Mouse (Mus musculus) heart, adult 2 months (tissue): ENCODE measurements at regions not wholly inside any gene's neighbourhood (a gene's known extent, or its start where the extent isn't known, plus 50 kb on each side); places are given as distances from the start of the nearest gene placed in this dataset.

Experiments used
- DNase-seq, 2 experiments: peaks; one replicate each; pipeline ENCODE4 v3.0.0; 2021
- H3K27ac ChIP-seq: fragments of 200-600 bp; 2 replicates; pipeline ENCODE4 v1.8.1; 2022
- H3K27me3 ChIP-seq: fragments of 200-500 bp; 2 replicates; pipeline ENCODE4 v1.6.1; 2012; ENCODE audit warnings: mild to moderate bottlenecking, low read length, inconsistent platforms, mixed read lengths; ENCODE audit not compliant: control insufficient read depth, insufficient read depth
- H3K36me3 ChIP-seq: fragments of 200-500 bp; 2 replicates; pipeline ENCODE4 v1.6.1; 2012; ENCODE audit warnings: low read length, inconsistent platforms; ENCODE audit not compliant: control insufficient read depth, insufficient read depth
- H3K4me1 ChIP-seq: fragments of 200-500 bp; 2 replicates; pipeline ENCODE4 v1.6.1; 2011; ENCODE audit warnings: low read length; ENCODE audit not compliant: control insufficient read depth, insufficient read depth
- H3K4me3 ChIP-seq: fragments of 200-600 bp; 2 replicates; pipeline ENCODE4 v1.8.1; 2022
- H3K79me2 ChIP-seq: fragments of 200-500 bp; replicated peaks from 2 replicates; pipeline ENCODE4 v1.6.1; 2012; ENCODE audit warnings: mild to moderate bottlenecking, inconsistent platforms, low read length, moderate library complexity, mixed read lengths; ENCODE audit not compliant: control insufficient read depth, insufficient read depth
- H3K9ac ChIP-seq: fragments of 200-500 bp; 2 replicates; pipeline ENCODE4 v1.6.1; 2012; ENCODE audit warnings: low read depth, mild to moderate bottlenecking, control low read depth, inconsistent platforms, low read length, mixed read lengths
- CTCF ChIP-seq: fragments of 200-600 bp; IDR thresholded peaks from 2 replicates; pipeline ENCODE4 v1.8.1; 2022; ENCODE audit warnings: antibody characterized with exemption, mild to moderate bottlenecking, moderate library complexity
- EP300 ChIP-seq: fragments of 200-500 bp; IDR thresholded peaks from 2 replicates; pipeline ENCODE4 v1.6.1; 2011; ENCODE audit warnings: low read depth, low read length, control low read depth; ENCODE audit not compliant: insufficient read depth
- POLR2A ChIP-seq: fragments of 200-500 bp; IDR thresholded peaks from 2 replicates; pipeline ENCODE4 v1.6.1; 2011; ENCODE audit warnings: mild to moderate bottlenecking, low read depth, low read length, control low read depth; ENCODE audit not compliant: insufficient read depth
- WGBS: fragments of 180-500 bp; shearing (Covaris S2); methylation state at CpG from one replicate; pipeline ENCODE4 v1.1.7; 2018; 5-methylcytosine and 5-hydroxymethylcytosine counted together
- intact Hi-C: fragments of 180-260 bp; cut with DNase I; formaldehyde crosslinking; loops from one replicate; pipeline ENCODE4 v1.15.1; 2025

- Histone ChIP-seq H3K79me2 (no peaks in the 10 kb centered on the region), H3K27ac (no peak overlapping the region), H3K4me3 (no peak overlapping the region), H3K27me3 (no peaks in the 10 kb centered on the region), H3K4me1 (peaks cover 1% of the 10 kb centered on the region; the same call in 1 of the 2 replicates), H3K9ac (no peak overlapping the region), H3K36me3 (no peaks in the 10 kb centered on the region)
- no peak for TF ChIP-seq CTCF
- no peak for TF ChIP-seq POLR2A
- no peak for TF ChIP-seq EP300
- no peak for DNase-seq
- 84% methylated on average over 5 of the region's 5 CpGs for WGBS
- intact Hi-C loops, result no loop called here
Observed at GRCm38 (mm10) chr15:96182313-96182712, 105.0 kb upstream of the Arid2 start.

- peaks cover 1% of the 10 kb centered on the region; the same call in 1 of the 2 replicates for H3K4me1 ChIP-seq
- H3K9ac ChIP-seq, result no peak overlapping the region
- intact Hi-C loops, result no loop called here
- no peaks in the 10 kb centered on the region for H3K79me2 ChIP-seq
- no peak overlapping the region for H3K27ac ChIP-seq
- 65% methylated on average over 6 of the region's 6 CpGs for WGBS
- H3K36me3 ChIP-seq, result no peaks in the 10 kb centered on the region
- no peaks in the 10 kb centered on the region for H3K27me3 ChIP-seq
- no peak for TF ChIP-seq POLR2A
- TF ChIP-seq CTCF, result no peak
- no peak for TF ChIP-seq EP300
- no peak overlapping the region for H3K4me3 ChIP-seq
- DNase-seq, result no peak
Observed at GRCm38 (mm10) chr15:96183069-96183468, 104.2 kb upstream of the Arid2 start.

- no peaks in the 10 kb centered on the region for H3K79me2 ChIP-seq
- H3K27me3 ChIP-seq, result no peaks in the 10 kb centered on the region
- WGBS, result 65% methylated on average over 8 of the region's 8 CpGs
- H3K4me1 ChIP-seq, result peaks cover 1% of the 10 kb centered on the region; the same call in 1 of the 2 replicates
- no peak overlapping the region for H3K27ac ChIP-seq
- intact Hi-C loops, result no loop called here
- no peaks in the 10 kb centered on the region for H3K36me3 ChIP-seq
- H3K4me3 ChIP-seq, result no peak overlapping the region
- TF ChIP-seq POLR2A (no peak), CTCF (peak; percentile 61)
- peak; percentile 15 to 23 for DNase-seq
- no peak overlapping the region for H3K9ac ChIP-seq
Observed at GRCm38 (mm10) chr15:96184666-96185065, 102.7 kb upstream of the Arid2 start.

- Histone ChIP-seq H3K4me3 (no peak overlapping the region), H3K27ac (no peak overlapping the region; the same call in 1 of the 2 replicates), H3K36me3 (no peaks in the 10 kb centered on the region), H3K9ac (no peak overlapping the region), H3K79me2 (no peaks in the 10 kb centered on the region), H3K4me1 (peaks cover under 1% of the 10 kb centered on the region; the same call in 1 of the 2 replicates), H3K27me3 (no peaks in the 10 kb centered on the region)
- intact Hi-C loops, result no loop called here
- 9% methylated on average over 4 of the region's 4 CpGs for WGBS
- no peak for TF ChIP-seq POLR2A
- no peak for TF ChIP-seq EP300
- no peak for TF ChIP-seq CTCF
- peak; percentile 22 to 36 for DNase-seq
Observed at GRCm38 (mm10) chr15:96185429-96185828, 101.9 kb upstream of the Arid2 start.

GRCm38 (mm10) chr15:96185901-96186300, 101.4 kb upstream of the Arid2 start:
- intact Hi-C loops, result no loop called here
- DNase-seq, result no peak
- no peak overlapping the region; the same call in 1 of the 2 replicates for H3K27ac ChIP-seq

GRCm38 (mm10) chr15:96189551-96189950, 97.8 kb upstream of the Arid2 start:
- Histone ChIP-seq H3K27me3 (no peaks in the 10 kb centered on the region), H3K4me3 (no peak overlapping the region), H3K79me2 (no peaks in the 10 kb centered on the region), H3K27ac (no peak overlapping the region), H3K36me3 (no peaks in the 10 kb centered on the region), H3K4me1 (no peaks in the 10 kb centered on the region; the same call in 1 of the 2 replicates), H3K9ac (no peak overlapping the region)
- intact Hi-C loops, result no loop called here
- no peak for TF ChIP-seq POLR2A
- TF ChIP-seq CTCF, result no peak
- no peak for TF ChIP-seq EP300
- 56% methylated on average over 2 of the region's 2 CpGs for WGBS
- peak in 1 of 2 experiments; percentile 2 for DNase-seq

More at GRCm38 (mm10) chr15:96185901-96186300, 101.4 kb upstream of the Arid2 start:
- no peak overlapping the region for H3K4me3 ChIP-seq
- TF ChIP-seq EP300 (no peak), POLR2A (no peak), CTCF (no peak)
- H3K36me3 ChIP-seq, result no peaks in the 10 kb centered on the region
- WGBS, result 17% methylated on average over 5 of the region's 6 CpGs
- H3K27me3 ChIP-seq, result no peaks in the 10 kb centered on the region
- no peaks in the 10 kb centered on the region for H3K79me2 ChIP-seq
- no peak overlapping the region for H3K9ac ChIP-seq
- no peaks in the 10 kb centered on the region; the same call in 1 of the 2 replicates for H3K4me1 ChIP-seq
